Mouse (Mus musculus): ENCODE measurements at regions not wholly inside any gene's neighbourhood (a gene's known extent, or its start where the extent isn't known, plus 50 kb on each side); places are given as distances from the start of the nearest gene placed in this dataset.

GRCm38 (mm10) chr13:37484631-37485030 lies 139.6 kb downstream of the Ly86 start:
- Histone ChIP-seq H3K9me3 (replicated peaks; ENCODE audit: low read length) (no peaks in the 10 kb centered on the region), H3K79me2 (replicated peaks; ENCODE audit: control insufficient read depth, extremely low read depth, insufficient read depth, poor library complexity, severe bottlenecking) (no peaks in the 10 kb centered on the region), H3K27me3 (replicated peaks) (no peaks in the 10 kb centered on the region), H3K36me3 (replicated peaks in 1 of 2; ENCODE audit: control insufficient read depth in 1 of 2, insufficient read depth in 1 of 2, low read length in 1 of 2) (no peaks in the 10 kb centered on the region), H3K27ac (ENCODE audit: insufficient read depth, low read depth) (no peak overlapping the region), H3K9ac (ENCODE audit: insufficient read depth, low read depth) (no peak overlapping the region), H3K4me3 (replicated peaks in 1 of 3; ENCODE audit: low read depth in 2 of 3, low read length in 2 of 3, poor library complexity in 1 of 3) (no peak overlapping the region), H3K4me1 (ENCODE audit: control insufficient read depth in 1 of 2, insufficient read depth in 2 of 2) (no peaks in the 10 kb centered on the region), H3K4me2 (ENCODE audit: insufficient read depth, low read depth, poor library complexity, severe bottlenecking) (no peak overlapping the region)
- dilution Hi-C loops (cut with MboI; ENCODE audit: extremely low pct_ligation_motif_present, extremely low pct_unique_long_range_greater_than_20kb, low sequenced_read_pairs) (no loop called here), in situ Hi-C loops (cut with MboI; ENCODE audit: low pct_ligation_motif_present, low pct_unique_long_range_greater_than_20kb, low sequenced_read_pairs) (no loop called here)
- TF ChIP-seq MAX (IDR thresholded peaks at IDR 0.05; ENCODE audit: low read length): no peak
- no peak for TF ChIP-seq RCOR1 (conservative IDR thresholded peaks at IDR 0.05; ENCODE audit: low read depth, low read length)
- no peak for TF ChIP-seq POLR2A (IDR thresholded peaks at IDR 0.05; ENCODE audit: low read depth, low read length)
- no peak for TF ChIP-seq CHD1 (IDR thresholded peaks at IDR 0.05; ENCODE audit: low read depth, low read length)
- no peak for TF ChIP-seq RAD21 (IDR thresholded peaks at IDR 0.05; ENCODE audit: low read depth, low read length)
- no peak for TF ChIP-seq CTCF (conservative IDR thresholded peaks at IDR 0.05 in 1 of 2, IDR thresholded peaks at IDR 0.05 in 1 of 2; ENCODE audit: low read depth in 2 of 2, low read length in 2 of 2)
- no peak for TF ChIP-seq E2F4 (IDR thresholded peaks at IDR 0.05; ENCODE audit: insufficient replicate concordance, low read depth, low read length)
- no peak for TF ChIP-seq GABPA (IDR thresholded peaks at IDR 0.05; ENCODE audit: insufficient replicate concordance, low read depth, low read length)
- TF ChIP-seq MEF2A (IDR thresholded peaks at IDR 0.05; ENCODE audit: borderline replicate concordance, low read depth, low read length): no peak
- no peak for DNase-seq (ENCODE audit: extremely low read depth)

GRCm38 (mm10) chr13:37492115-37493001 lies 147.3 kb downstream of the Ly86 start:
- Histone ChIP-seq H3K9ac (ENCODE audit: insufficient read depth, low read depth) (no peak overlapping the region), H3K79me2 (replicated peaks; ENCODE audit: control insufficient read depth, extremely low read depth, insufficient read depth, poor library complexity, severe bottlenecking) (no peaks in the 10 kb centered on the region), H3K4me3 (replicated peaks in 1 of 3; ENCODE audit: low read depth in 2 of 3, low read length in 2 of 3, poor library complexity in 1 of 3) (no peak overlapping the region), H3K27ac (ENCODE audit: insufficient read depth, low read depth) (no peak overlapping the region), H3K9me3 (replicated peaks; ENCODE audit: low read length) (no peaks in the 10 kb centered on the region), H3K4me2 (ENCODE audit: insufficient read depth, low read depth, poor library complexity, severe bottlenecking) (peak overlapping the region; percentile 18; the same call in 1 of the 2 replicates), H3K36me3 (replicated peaks in 1 of 2; ENCODE audit: control insufficient read depth in 1 of 2, insufficient read depth in 1 of 2, low read length in 1 of 2) (no peaks in the 10 kb centered on the region), H3K27me3 (replicated peaks) (no peaks in the 10 kb centered on the region), H3K4me1 (ENCODE audit: control insufficient read depth in 1 of 2, insufficient read depth in 2 of 2) (no peaks in the 10 kb centered on the region)
- DNase-seq (ENCODE audit: extremely low read depth): no peak
- in situ Hi-C loops (cut with MboI; ENCODE audit: low pct_ligation_motif_present, low pct_unique_long_range_greater_than_20kb, low sequenced_read_pairs): no loop called here
- dilution Hi-C loops (cut with MboI; ENCODE audit: extremely low pct_ligation_motif_present, extremely low pct_unique_long_range_greater_than_20kb, low sequenced_read_pairs): no loop called here
- TF ChIP-seq USF2 (conservative IDR thresholded peaks at IDR 0.05; ENCODE audit: low read depth, low read length) (no peak), HCFC1 (IDR thresholded peaks at IDR 0.05; ENCODE audit: low read depth, low read length) (peak; percentile 75)

DNA sequence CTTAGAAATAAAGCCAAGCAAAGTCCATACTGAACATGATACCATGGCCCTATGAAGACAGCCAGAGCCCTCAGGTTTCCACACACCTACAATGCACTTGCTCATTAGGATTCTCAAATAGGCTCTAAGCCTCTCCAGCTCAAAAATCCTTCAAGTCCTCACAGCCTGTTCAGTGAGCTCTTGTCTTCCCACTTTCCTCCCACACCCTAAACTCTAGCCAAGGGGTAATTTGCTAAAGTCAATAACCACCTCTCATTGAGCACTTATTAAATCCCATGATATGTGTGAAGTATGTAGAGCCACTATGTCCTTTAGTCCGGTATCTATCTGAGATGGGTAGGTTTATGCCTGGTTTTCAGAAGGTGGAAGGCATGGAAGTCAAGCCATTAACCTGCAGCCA lies 148.3 kb downstream of the Ly86 start:
- no peak for TF ChIP-seq IRF4 (IDR thresholded peaks at IDR 0.05; ENCODE audit: low read depth, low read length)
- TF ChIP-seq CHD1 (IDR thresholded peaks at IDR 0.05; ENCODE audit: low read depth, low read length): no peak
- no peak for TF ChIP-seq ZKSCAN1 (IDR thresholded peaks at IDR 0.05; ENCODE audit: borderline replicate concordance, low read depth, low read length)
- no peak for TF ChIP-seq JUN (IDR thresholded peaks at IDR 0.05; ENCODE audit: insufficient read depth, low read depth, low read length)
- Histone ChIP-seq H3K4me1 (ENCODE audit: control insufficient read depth in 1 of 2, insufficient read depth in 2 of 2) (no peaks in the 10 kb centered on the region), H3K9me3 (replicated peaks; ENCODE audit: low read length) (no peaks in the 10 kb centered on the region), H3K4me2 (ENCODE audit: insufficient read depth, low read depth, poor library complexity, severe bottlenecking) (no peak overlapping the region), H3K36me3 (replicated peaks in 1 of 2; ENCODE audit: control insufficient read depth in 1 of 2, insufficient read depth in 1 of 2, low read length in 1 of 2) (no peaks in the 10 kb centered on the region), H3K9ac (ENCODE audit: insufficient read depth, low read depth) (no peak overlapping the region), H3K27ac (ENCODE audit: insufficient read depth, low read depth) (no peak overlapping the region), H3K4me3 (replicated peaks in 1 of 3; ENCODE audit: low read depth in 2 of 3, low read length in 2 of 3, poor library complexity in 1 of 3) (no peak overlapping the region), H3K79me2 (replicated peaks; ENCODE audit: control insufficient read depth, extremely low read depth, insufficient read depth, poor library complexity, severe bottlenecking) (no peaks in the 10 kb centered on the region), H3K27me3 (replicated peaks) (no peaks in the 10 kb centered on the region)
- dilution Hi-C loops (cut with MboI; ENCODE audit: extremely low pct_ligation_motif_present, extremely low pct_unique_long_range_greater_than_20kb, low sequenced_read_pairs) (no loop called here), in situ Hi-C loops (cut with MboI; ENCODE audit: low pct_ligation_motif_present, low pct_unique_long_range_greater_than_20kb, low sequenced_read_pairs) (no loop called here)
- DNase-seq (ENCODE audit: extremely low read depth): no peak
